Mouse (Mus musculus): ENCODE results near the gene Smcr8.

DNA sequence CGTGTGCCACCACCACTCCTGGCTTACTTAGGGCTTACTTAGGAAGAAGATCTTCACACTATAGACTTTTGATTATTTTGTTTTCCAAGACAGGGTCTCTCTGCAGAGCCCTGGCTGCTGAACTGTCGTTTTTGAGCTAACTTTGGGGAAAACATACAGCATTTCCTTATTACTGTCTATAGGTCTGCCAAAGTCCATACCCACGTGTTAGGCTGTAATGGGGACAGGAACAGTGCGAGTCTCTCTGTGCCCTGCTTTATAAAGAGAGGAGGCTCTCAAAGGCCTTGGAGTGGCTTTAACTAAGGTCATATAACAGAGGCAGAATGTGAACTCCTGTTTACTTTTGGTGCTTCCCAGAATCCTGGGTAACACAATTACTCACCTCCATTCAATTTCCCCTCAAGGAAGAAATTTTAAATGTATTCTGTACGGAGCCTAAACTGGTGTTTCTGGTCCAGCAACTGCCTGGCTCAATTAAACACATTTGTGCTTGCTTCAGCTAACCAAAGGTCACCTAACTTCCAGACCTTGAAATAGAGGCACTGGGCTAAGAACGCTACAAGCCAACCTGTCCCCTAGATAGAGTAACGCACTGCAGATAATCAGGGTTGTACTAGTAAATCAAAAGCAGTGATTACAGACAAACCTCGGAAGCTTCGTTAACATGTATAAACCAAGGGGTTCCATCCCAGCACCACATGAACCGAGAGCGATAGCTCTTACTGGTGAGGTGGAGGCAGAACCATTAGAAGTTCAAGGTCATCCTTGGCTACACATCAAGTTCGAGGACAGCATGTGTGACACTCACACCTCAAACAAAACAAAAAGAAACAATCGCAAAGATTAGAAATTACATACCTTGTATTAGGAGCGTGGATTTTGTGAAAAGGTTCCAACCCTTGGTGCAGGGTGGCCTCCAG, 33.0 kb downstream of the Smcr8 start:
- no peak for TF ChIP-seq CTCF (IDR thresholded peaks at IDR 0.05; ENCODE audit: low read depth, low read length)
- TF ChIP-seq POLR2A (IDR thresholded peaks at IDR 0.05; ENCODE audit: borderline replicate concordance, low read depth, low read length) = no peak
